Mouse (Mus musculus) large intestine, adult 2 months (tissue): ENCODE results near the gene Myof. TPM values are rescaled to one million over a fixed set of nuclear protein-coding genes. Genes with fewer than 3 reads are reported as not detected.

ENCODE experiments used
- DNase-seq: peaks from one replicate; pipeline ENCODE4 v3.0.0-alpha.2; 2012; ENCODE audit warnings: low read depth, low spot score
- WGBS: fragments of 180-500 bp; shearing (Covaris S2); methylation state at CpG from one replicate; pipeline ENCODE4 v1.1.7; 2018; 5-methylcytosine and 5-hydroxymethylcytosine counted together
- polyA plus RNA-seq: library from polyadenylated mRNA; depleted of rRNA; stranded (reverse); fragments of >200 nt; gene quantifications from 2 replicates; pipeline ENCODE4 v1.2.3, GENCODE M21; 2012

Gene Myof
- polyA plus RNA-seq, 1 experiment, result 12.8 TPM

GRCm38 (mm10) chr19:38049686-38050085, 6.3 kb upstream of the Myof start:
- no peak for DNase-seq
- WGBS, result 88% methylated on average over 1 of the region's 1 CpGs

GRCm38 (mm10) chr19:38045198-38045597, 1.8 kb upstream of the Myof start:
- DNase-seq, result no peak
- 89% methylated on average over 3 of the region's 3 CpGs for WGBS

GRCm38 (mm10) chr19:38042261-38042722, 1.1 kb downstream of the Myof start:
- DNase-seq, result no peak
- WGBS, result 4% methylated on average over 5 of the region's 5 CpGs

- WGBS, result 15% methylated on average over 2 of the region's 2 CpGs
Observed at GRCm38 (mm10) chr19:38038267-38038666, 5.1 kb downstream of the Myof start.

GRCm38 (mm10) chr19:38035766-38036165, 7.6 kb downstream of the Myof start:
- WGBS, result 56% methylated on average over 2 of the region's 2 CpGs
- no peak for DNase-seq

More at GRCm38 (mm10) chr19:38038267-38038666, 5.1 kb downstream of the Myof start:
- no peak for DNase-seq

GRCm38 (mm10) chr19:38034696-38035095, 8.7 kb downstream of the Myof start:
- DNase-seq, result no peak
- 63% methylated on average over 2 of the region's 2 CpGs for WGBS

GRCm38 (mm10) chr19:38033735-38034057, 9.7 kb downstream of the Myof start:
- WGBS, result 46% methylated on average over 2 of the region's 2 CpGs
- DNase-seq, result no peak

- no peak for DNase-seq
- 34% methylated on average over 15 of the region's 15 CpGs for WGBS
Observed at GRCm38 (mm10) chr19:38032993-38033734, 10.2 kb downstream of the Myof start.

GRCm38 (mm10) chr19:38031144-38031543, 12.2 kb downstream of the Myof start:
- 53% methylated on average over 9 of the region's 9 CpGs for WGBS
- DNase-seq, result no peak

- WGBS, result 2% methylated on average over 23 of the region's 23 CpGs
- no peak for DNase-seq
Observed at GRCm38 (mm10) chr19:38030673-38031137, 12.7 kb downstream of the Myof start.

- 43% methylated on average over 2 of the region's 3 CpGs for WGBS
- DNase-seq, result no peak
Observed at GRCm38 (mm10) chr19:38029871-38030270, 13.5 kb downstream of the Myof start.

GRCm38 (mm10) chr19:38029292-38029691, 14.1 kb downstream of the Myof start:
- WGBS, result 63% methylated on average over 3 of the region's 3 CpGs
- DNase-seq, result no peak

GRCm38 (mm10) chr19:38027881-38028521, 15.4 kb downstream of the Myof start:
- DNase-seq, result no peak
- WGBS, result 36% methylated on average over 10 of the region's 10 CpGs

- DNase-seq, result no peak
- WGBS, result 90% methylated on average over 6 of the region's 6 CpGs
Observed at GRCm38 (mm10) chr19:38027389-38027788, 16.0 kb downstream of the Myof start.

- 40% methylated on average over 8 of the region's 8 CpGs for WGBS
Observed at GRCm38 (mm10) chr19:38026211-38026624, 17.2 kb downstream of the Myof start.

GRCm38 (mm10) chr19:38025254-38026041, 17.9 kb downstream of the Myof start:
- WGBS, result 53% methylated on average over 9 of the region's 9 CpGs
- no peak for DNase-seq

More at GRCm38 (mm10) chr19:38026211-38026624, 17.2 kb downstream of the Myof start:
- DNase-seq, result no peak

GRCm38 (mm10) chr19:38023603-38024002, 19.8 kb downstream of the Myof start:
- no peak for DNase-seq
- 61% methylated on average over 4 of the region's 4 CpGs for WGBS

- 37% methylated on average over 4 of the region's 4 CpGs for WGBS
- no peak for DNase-seq
Observed at GRCm38 (mm10) chr19:38022710-38023109, 20.7 kb downstream of the Myof start.

GRCm38 (mm10) chr19:38015873-38016254, 27.5 kb downstream of the Myof start:
- DNase-seq, result no peak
- WGBS, result 62% methylated on average over 1 of the region's 1 CpGs

- 3% methylated on average over 1 of the region's 1 CpGs for WGBS
Observed at GRCm38 (mm10) chr19:38015180-38015872, 28.1 kb downstream of the Myof start.

More at GRCm38 (mm10) chr19:38015180-38015872, 28.1 kb downstream of the Myof start:
- peak; percentile 74 for DNase-seq
